Mouse (Mus musculus): ENCODE measurements at regions not wholly inside any gene's neighbourhood (a gene's known extent, or its start where the extent isn't known, plus 50 kb on each side); places are given as distances from the start of the nearest gene placed in this dataset.

DNA sequence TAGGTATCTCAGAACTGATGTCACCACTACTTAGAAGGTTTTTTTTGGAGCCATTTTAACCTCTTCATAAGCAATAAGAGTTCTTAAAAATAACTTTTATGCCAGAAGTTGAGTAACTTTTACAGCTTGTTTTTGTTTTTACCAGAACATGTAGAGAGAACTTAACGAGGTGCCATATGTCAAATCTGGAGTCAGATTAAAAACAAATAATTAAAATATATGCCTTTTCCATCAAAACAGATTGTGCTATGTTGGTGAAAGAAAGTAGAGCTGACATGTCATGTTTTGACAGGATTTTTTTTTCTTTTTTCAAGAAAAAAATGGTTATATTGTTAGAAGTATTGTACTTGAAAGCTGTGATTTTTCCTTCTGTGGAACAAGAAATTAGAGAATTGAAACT, 349.4 kb downstream of the Dcdc2c start:
- ATAC-seq (replicated peaks; ENCODE audit: low FRiP score, low TSS enrichment, poor library complexity, severe bottlenecking): no peak

DNA sequence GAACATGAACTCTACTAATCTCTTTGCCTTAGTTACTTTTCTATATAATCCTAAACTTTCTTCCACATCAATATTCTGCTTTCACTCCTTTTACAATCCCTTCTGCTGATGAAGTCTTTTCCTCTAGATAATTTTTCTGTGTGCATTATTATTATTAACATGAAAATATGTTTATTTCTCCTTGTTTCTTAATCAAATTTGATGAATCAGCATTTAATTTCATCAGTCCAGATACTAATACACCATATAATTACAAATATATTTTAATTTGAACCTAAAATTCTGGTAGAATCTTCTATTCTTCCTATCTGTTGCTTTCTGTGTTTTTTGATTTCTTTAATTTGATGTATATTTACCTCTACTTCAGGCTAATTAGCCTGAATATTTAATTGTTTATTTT, 365.5 kb downstream of the Dcdc2c start:
- ATAC-seq (replicated peaks; ENCODE audit: low FRiP score, low TSS enrichment, poor library complexity, severe bottlenecking): no peak

DNA sequence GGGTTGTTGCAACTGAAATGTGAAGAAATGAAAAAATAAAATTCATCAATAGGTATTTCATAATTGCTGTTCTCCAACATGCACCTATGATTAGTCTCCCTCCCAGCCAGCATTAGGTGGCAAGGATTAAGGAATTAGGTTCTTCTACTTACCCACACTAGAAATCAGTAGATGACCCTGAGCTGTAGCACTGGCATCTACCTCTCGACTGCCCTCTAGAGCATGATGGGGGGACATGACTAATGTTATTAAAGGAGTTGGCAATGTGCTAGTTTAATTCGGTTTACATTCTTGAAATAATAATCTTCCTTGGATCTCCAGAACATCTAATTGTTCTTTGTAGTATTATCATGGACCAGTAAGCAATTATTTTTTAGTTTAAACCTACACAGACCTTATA, 370.9 kb downstream of the Dcdc2c start:
- ATAC-seq (replicated peaks; ENCODE audit: low FRiP score, low TSS enrichment, poor library complexity, severe bottlenecking): no peak

DNA sequence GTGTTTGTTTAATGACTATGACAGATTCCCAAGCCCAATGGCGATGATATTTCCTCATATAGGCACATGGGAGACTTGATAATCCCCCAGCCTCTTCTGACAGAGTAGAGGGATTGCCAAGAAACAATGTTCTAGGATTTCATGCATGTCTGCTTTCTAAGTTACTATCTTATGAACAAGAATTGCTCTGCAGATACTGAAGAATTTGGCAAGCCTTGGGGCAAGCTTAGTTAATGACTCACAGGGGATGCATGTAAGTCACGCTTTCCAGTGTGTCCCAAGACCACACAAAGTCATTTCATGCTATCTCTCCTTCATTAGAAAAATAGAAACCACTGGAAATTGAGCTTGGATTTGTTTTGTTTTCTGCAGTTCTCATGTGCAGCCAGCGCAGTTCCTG, 376.2 kb downstream of the Dcdc2c start:
- no peak for ATAC-seq (replicated peaks; ENCODE audit: low FRiP score, low TSS enrichment, poor library complexity, severe bottlenecking)

DNA sequence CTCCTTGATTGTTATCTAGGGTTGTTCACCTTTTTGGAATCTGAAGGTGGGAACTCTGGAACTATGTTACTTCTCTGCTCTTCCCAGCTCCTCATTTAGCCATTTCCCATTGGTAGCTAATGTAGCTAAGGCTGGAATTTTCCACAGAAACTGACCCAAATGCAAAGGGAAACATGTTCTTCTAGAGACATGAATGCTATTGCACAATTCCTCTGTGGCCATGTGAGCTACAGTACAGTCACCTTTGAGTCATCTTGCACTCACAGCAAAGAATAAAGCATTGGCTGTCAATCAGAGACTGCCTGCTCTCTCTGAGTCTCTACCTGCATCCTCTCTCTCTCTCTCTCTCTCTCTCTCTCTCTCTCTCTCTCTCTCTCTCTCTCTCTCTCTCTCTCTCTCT, 378.1 kb downstream of the Dcdc2c start:
- ATAC-seq (replicated peaks; ENCODE audit: low FRiP score, low TSS enrichment, poor library complexity, severe bottlenecking): no peak

DNA sequence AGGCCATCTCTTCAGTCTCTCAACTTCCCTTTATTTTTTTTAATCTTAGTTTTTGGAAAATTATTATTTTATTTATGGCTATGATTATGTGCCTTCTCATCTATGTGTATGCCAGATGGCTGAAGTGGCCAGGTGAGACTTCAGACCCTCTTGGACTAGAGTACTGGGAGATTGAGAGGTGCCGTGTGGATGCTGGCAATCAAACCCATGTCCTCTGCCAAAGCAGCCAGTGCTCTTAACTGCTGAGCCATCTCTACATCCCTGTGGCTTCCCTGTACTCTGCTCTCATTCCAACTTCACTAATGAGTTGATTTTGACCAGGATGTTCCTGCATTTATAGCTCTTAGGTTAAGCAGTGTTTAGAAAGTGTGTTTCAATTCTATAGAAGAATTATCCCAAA, 393.4 kb downstream of the Dcdc2c start:
- ATAC-seq (replicated peaks; ENCODE audit: low FRiP score, low TSS enrichment, poor library complexity, severe bottlenecking): no peak

DNA sequence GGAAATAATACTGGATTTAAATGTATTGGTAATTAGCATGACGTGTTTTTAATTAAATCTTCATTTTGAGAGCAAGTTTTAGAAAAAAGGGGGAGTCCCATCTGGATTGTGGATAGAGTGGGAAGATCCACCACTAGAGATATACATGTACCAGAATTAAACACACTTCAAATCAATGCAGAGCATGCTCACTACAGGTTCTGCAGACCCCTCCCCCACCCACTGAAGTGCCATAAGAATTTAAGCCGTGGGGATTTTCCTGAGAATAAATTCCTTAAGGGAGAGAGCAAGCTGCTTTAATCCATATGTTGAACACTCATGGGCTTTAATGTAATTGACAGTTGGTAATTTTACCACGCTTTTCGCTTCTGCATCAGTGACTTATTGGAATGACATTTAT, 401.4 kb downstream of the Dcdc2c start:
- ATAC-seq (replicated peaks; ENCODE audit: low FRiP score, low TSS enrichment, poor library complexity, severe bottlenecking): no peak

DNA sequence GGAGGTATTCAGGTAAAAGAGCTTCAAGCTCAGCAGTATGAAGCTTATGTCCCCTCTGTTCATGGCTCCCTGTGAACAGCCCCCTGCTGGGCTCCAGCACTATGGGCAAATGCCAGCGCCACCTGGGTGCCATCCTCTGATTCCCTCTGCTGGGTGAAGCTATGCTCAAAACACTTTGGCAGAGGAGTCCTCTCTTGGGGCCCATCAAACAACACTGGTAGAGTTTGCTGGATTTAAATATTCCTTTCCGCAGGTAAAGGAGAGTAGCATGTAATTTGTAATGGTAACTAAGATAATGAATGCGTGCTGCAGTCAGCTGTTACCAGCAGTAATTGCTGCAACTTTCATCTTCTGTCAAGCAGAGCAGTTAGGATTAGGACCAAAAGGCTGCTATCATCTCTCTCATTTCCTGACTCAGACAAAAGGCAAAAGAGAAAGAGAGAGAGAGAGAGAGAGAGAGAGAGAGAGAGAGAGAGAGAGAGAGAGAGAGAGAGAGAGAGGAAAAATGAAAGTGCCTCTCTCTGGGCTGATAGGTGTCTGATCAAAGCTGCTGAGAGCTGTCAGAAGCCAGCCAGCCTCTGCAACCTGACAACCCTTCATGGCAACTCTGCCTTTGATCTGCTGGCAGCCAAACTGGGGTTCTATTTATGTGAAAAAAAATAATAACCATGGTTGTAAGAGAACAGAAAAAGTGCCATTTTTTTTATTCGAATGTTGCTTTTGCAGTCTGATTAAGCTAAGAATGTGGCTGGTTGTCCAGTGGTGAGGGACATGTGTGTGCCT, 416.2 kb downstream of the Dcdc2c start:
- no peak for ATAC-seq (replicated peaks; ENCODE audit: low FRiP score, low TSS enrichment, poor library complexity, severe bottlenecking)

DNA sequence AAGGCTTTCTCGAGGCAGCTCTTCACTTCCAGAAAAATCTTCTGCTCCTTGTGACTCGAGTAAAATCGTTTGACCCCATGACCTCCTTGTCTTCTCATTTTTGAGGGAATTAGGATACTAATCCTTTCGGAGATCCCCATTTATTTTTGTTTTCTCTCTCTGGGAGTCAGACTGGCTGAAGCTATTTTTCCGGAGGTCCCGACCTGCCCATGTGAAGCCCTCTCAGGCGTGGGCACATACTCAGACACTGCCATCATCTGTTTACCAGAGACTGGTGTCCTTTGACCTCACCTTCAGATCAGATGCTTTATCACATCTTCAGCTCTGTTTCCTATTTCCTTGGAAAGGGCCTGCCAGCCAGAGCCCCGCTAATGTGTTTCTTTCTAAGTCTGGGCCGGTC, 429.4 kb downstream of the Dcdc2c start:
- no peak for ATAC-seq (replicated peaks; ENCODE audit: low FRiP score, low TSS enrichment, poor library complexity, severe bottlenecking)

DNA sequence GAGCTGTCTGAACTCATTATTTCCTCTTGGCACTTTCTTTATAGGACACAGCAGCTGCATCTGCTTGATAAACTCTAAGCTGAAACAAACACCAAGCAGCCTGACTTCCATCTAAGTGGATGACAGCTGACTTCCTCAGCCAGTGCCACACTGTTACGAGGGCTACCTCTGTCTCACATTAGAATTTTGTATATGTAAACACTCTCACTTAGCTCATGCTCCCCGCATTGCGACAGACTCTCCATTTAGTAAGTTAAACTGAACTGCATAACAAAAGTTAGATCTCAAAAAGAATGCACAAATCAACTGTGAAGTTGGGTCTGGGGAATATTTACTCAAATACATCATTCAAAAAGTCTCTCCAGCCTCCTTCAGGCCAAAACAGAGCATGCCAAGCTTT, 432.1 kb downstream of the Dcdc2c start:
- no peak for ATAC-seq (replicated peaks; ENCODE audit: low FRiP score, low TSS enrichment, poor library complexity, severe bottlenecking)

DNA sequence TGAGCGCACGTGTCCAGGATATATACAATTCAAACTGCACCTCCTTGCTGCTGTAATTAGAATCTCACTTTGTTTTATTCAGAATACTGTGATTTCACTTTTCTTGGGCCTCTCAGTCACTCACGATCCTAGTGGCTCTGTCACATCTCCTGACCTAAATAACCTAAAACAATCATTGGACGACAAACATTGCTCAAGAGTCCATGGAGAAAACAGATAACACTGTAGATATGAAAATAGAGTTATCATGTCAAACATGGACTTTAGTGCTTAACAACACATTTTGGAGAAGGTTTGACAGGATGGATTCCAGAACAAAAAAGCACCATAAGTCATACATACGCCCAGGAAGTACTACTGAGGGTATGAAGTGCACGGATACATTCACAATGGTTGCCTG, 461.5 kb downstream of the Dcdc2c start:
- ATAC-seq (replicated peaks; ENCODE audit: low FRiP score, low TSS enrichment, poor library complexity, severe bottlenecking): no peak

DNA sequence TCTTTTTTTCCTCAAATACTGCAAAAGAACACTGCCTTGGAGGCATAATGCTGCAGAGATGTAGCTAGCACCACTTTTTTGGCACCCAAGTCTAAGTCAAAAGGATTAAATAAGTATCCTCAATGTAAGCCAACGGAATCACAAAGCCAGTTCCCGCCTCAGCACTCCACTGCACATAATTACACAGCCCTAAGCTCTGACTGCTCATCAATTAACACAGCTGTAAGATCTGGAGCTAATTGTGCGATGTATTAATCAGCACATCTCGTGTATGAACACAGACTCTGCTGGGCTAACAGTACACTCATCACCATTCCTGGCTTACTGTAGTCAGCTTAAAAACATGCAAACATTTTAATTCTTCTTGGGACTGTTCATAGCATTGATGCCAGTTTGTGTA, 466.7 kb downstream of the Dcdc2c start:
- no peak for ATAC-seq (replicated peaks; ENCODE audit: low FRiP score, low TSS enrichment, poor library complexity, severe bottlenecking)

DNA sequence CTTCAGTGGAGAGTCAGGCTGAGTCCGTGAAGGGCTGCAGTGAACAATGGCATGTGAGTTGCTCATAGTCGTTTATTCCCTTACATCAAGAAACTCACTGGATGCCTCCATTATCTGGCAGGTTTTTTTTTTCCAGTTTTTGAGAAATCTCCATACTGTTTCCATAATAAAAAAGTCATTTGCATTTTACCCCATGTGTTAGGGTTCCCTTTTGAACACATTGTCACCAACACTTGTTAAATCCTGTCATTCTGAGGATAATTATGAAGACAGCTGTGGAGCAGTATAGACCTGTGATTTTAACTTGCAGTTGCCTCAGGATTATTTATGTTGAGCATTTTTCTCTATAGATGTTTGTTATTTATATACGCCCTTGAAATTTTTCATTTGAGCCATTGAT, 475.6 kb downstream of the Dcdc2c start:
- no peak for ATAC-seq (replicated peaks; ENCODE audit: low FRiP score, low TSS enrichment, poor library complexity, severe bottlenecking)

DNA sequence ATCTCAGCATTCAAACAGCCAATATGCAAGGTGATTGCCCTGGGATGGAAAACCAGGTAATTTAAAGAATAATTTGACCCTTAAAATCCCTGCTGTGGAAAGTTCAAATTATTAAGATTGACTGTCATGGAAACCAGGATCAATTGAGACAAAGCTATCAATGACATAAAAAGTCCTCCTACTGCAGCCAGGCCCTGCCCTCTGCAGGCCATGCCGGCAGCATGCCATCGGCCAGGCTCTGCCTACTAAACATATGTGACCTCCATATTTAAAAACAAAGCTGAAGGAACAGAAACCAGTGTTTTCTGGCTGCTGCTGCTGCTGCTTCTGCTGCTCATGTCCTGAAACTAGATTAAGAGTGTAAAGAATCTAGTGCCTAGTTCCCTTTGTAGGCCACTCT, 483.6 kb downstream of the Dcdc2c start:
- no peak for ATAC-seq (replicated peaks; ENCODE audit: low FRiP score, low TSS enrichment, poor library complexity, severe bottlenecking)

DNA sequence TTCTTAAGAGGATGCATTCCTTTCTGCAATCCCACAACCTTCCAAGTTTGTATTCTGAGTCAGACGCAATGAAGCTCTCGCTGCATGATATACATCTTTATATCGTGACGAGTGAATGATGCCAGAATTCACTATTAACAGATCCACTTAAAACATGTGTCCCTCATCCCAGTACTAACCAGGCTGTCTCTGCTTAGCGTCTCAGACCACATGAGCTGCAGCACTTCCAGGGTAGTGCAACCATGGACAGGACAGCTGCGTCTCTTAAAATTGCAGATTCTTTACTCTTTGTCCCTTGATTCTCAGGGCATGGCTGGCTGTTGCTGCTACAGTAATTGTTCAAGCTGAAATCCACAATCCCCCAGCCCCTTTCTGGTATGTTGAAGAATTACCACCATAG, 491.9 kb downstream of the Dcdc2c start:
- no peak for ATAC-seq (replicated peaks; ENCODE audit: low FRiP score, low TSS enrichment, poor library complexity, severe bottlenecking)

DNA sequence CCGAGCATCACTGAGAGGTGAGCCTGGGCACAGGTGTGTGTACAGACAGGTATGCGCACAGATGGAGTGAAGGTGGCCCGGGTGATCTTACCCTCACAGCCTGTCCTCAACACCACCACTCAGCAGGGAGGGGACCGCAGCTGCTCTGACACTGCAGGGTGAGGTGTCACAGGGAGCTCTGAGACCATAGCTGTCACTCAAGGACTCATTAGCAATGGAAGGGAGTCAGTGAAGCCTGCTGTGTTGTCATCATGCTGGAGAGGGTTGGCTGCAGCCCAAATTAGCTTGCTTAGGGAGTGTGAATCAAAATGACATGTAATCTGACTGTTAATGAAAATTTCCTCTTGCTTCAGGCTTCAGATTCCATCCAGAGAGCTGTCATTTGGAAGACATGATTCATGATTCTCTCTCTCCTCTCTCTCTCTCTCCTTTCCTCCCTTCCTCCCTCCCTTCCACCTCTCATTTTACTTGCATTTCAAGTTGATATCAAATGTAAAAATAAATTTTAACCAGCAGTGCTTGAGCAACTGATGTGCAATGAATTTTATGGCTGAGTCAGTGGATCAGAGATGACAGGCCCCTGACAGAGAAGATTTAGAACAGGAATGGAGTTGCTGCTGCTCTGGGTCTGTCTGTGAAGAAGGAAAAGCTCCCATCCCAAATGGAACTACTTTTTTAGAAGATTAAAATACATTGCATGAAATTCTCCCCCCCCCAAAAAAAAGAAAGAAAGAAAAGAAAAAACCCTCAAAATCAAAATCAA, 496.5 kb downstream of the Dcdc2c start:
- ATAC-seq (replicated peaks; ENCODE audit: low FRiP score, low TSS enrichment, poor library complexity, severe bottlenecking): no peak

DNA sequence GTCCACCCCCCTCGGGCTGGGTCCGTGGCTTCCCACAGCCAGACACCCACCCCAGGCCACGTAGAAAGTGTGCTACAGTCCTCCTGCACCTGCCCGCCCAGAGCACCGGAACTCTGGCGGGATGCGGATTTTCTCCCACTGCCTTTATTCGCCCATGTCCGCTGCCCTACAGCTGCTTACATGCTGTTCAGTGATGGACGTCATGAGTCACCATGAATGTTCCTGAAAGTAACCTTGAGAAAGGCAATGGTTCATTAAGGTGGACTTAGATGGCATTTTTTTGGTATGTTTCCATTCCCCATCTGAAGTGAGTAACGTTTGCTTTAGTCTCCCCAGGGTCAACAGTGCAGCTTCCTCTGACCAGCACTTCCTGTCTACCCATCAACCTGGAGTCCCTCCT, 497.8 kb downstream of the Dcdc2c start:
- ATAC-seq (replicated peaks; ENCODE audit: low FRiP score, low TSS enrichment, poor library complexity, severe bottlenecking): no peak

DNA sequence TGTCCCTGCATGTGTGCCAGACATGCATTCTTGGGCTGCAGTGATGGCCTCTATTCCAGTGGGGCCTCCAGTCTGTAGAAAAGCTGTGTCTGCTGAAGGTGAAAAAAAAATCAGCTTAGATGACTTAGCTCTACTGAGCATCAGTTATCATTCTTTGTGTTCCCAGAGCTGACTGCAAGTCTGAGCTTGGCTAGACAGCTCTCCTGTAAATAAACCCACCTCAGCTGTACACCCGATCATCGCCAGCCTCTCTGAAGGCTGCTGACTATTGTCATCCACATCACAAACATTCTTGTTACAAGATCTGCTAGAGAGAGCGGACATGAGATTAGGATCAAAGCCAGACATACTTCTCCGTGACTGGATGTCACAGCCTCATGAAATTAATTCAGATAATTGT, 504.2 kb downstream of the Dcdc2c start:
- ATAC-seq (replicated peaks; ENCODE audit: low FRiP score, low TSS enrichment, poor library complexity, severe bottlenecking): no peak

DNA sequence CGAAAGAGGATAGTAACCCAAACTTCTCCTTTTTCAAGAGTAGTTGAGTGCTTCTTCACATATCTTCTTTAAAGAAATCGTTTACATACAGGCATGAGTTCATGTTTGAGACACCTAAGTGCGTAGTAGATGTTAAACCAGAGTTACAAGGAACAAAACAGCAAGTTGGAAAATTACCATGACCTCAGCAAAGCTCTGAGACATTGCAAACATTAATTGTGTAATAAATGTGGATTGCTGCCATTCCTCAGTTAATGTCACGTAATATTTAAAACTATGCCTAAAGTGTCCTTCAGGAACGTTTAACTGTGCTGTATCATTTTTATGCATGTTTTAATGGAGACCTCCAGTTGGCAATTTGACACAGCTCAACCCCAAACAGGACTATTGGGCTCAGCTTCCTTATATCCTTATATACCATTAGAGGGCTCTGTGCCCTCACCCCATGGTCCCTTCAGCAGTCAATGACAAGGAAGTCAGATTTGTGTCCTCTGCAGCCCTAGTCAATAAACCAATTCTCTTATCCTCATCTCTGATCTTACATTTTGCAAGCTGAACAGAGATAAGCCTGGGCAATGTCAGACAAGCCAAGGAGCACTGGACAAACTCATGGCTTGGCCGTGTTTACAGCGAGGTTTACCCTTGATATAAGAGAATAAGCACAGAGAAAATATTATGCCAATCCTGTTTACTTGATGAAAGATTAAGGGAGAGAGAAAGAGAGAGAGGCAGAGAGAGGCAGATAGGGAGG, 513.9 kb downstream of the Dcdc2c start:
- no peak for ATAC-seq (replicated peaks; ENCODE audit: low FRiP score, low TSS enrichment, poor library complexity, severe bottlenecking)

DNA sequence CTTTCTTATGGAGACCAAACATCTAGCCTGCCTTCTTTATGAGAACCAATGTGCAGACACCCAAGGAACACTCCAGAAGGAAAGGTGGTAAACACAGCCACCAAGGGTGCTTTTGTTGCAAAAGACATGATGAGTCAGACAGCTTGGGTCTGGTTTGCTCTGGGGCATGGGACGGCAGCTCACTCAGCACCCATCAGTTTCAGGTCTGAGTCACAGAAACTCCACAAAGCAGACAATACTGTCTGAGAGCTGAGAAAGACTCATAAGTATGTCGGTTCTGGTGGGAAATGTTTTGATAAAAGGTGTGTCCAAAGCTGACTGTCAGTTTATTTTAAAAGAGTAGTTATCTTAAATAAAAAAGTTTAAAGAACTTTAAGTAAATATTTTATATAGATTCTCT, 553.0 kb downstream of the Dcdc2c start:
- ATAC-seq (replicated peaks; ENCODE audit: low FRiP score, low TSS enrichment, poor library complexity, severe bottlenecking): no peak

DNA sequence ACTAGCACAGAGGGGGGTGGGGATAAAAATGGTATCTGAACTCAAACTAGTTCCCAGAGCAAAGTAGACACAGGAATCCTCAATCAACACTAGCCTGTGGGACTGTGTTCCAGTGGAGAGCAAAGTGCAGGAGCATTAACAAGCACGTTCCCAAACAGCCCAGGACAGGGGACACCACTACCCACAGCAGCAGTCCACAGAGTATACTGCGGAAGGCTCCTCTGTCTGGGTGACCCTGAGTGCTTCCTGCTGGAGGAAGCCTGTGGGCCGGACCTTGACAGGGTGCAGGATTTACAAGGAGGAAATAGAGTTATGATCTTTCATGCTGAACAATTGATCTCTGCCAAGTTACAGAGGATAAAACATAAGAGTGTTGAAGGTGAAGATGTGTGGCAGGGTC, 560.0 kb downstream of the Dcdc2c start:
- no peak for ATAC-seq (replicated peaks; ENCODE audit: low FRiP score, low TSS enrichment, poor library complexity, severe bottlenecking)
